Mouse (Mus musculus): ENCODE data around the gene Grk5. TPM values are rescaled to one million over a fixed set of nuclear protein-coding genes. Genes with fewer than 3 reads are reported as not detected.
"Not testable (repeated sequence)": the region's sequence is repeated elsewhere in the genome, so short reads cannot be mapped to it uniquely, and the experiment has no call there.

The Grk5 gene
- polyA plus RNA-seq, 1 experiment from 2014 or later: 2.6 TPM

- H3K4me2 ChIP-seq (ENCODE audit: low read depth, low read length, severe bottlenecking); H3K9me3 ChIP-seq (ENCODE audit: control insufficient read depth, low read length); H3K27ac ChIP-seq (ENCODE audit: low read depth, low read length); DNase-seq (ENCODE audit: low spot score); H3K4me3 ChIP-seq (ENCODE audit: low read depth, low read length); ATAC-seq (replicated peaks; ENCODE audit: low FRiP score); H3K9ac ChIP-seq (ENCODE audit: low read length); H3K4me1 ChIP-seq (replicated peaks; ENCODE audit: control insufficient read depth, insufficient read depth, low read length); H3K36me3 ChIP-seq (ENCODE audit: control insufficient read depth, insufficient read depth, low read length); H3K27me3 ChIP-seq (ENCODE audit: control insufficient read depth, insufficient read depth, low read length): not testable (repeated sequence)
Measured at GRCm38 (mm10) chr19:60924534-60924933, 35.0 kb downstream of the Grk5 start.

DNA sequence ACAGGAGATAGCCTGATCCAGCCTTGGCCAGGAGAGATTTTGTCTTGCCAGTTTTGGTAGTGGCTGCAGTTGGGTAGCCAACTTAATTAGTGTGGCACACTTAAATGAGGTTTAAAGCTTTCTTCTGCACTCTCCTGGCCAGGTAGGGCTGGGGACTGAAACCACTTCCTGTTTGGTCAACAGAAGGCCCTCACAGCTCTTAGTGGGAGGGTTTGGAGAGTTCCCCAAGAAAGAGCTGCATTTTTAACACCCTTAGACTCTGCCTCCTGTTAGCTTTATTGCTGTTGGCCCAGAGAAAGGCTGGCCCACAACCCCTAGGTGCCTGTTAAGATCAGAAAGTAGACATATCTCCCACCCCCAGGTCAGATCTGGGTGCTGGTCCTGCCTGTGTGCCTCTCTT is 45.5 kb downstream of the Grk5 start:
- H3K9ac ChIP-seq (ENCODE audit: low read length): no peak overlapping the region

GRCm38 (mm10) chr19:60939954-60940379 is 50.4 kb downstream of the Grk5 start:
- DNase-seq (ENCODE audit: low spot score): no peak

More for the DNA sequence above, 45.5 kb downstream of the Grk5 start:
- Histone ChIP-seq H3K27ac (ENCODE audit: low read depth, low read length) (no peak overlapping the region), H3K4me2 (ENCODE audit: low read depth, low read length, severe bottlenecking) (no peak overlapping the region), H3K4me1 (replicated peaks; ENCODE audit: control insufficient read depth, insufficient read depth, low read length) (no peaks in the 10 kb centered on the region), H3K4me3 (ENCODE audit: low read depth, low read length) (no peak overlapping the region), H3K36me3 (ENCODE audit: control insufficient read depth, insufficient read depth, low read length) (no peaks in the 10 kb centered on the region), H3K27me3 (ENCODE audit: control insufficient read depth, insufficient read depth, low read length) (no peaks in the 10 kb centered on the region), H3K9me3 (ENCODE audit: control insufficient read depth, low read length) (no peaks in the 10 kb centered on the region)
- ATAC-seq (replicated peaks; ENCODE audit: low FRiP score): no peak
- no peak for DNase-seq (ENCODE audit: low spot score)

DNA sequence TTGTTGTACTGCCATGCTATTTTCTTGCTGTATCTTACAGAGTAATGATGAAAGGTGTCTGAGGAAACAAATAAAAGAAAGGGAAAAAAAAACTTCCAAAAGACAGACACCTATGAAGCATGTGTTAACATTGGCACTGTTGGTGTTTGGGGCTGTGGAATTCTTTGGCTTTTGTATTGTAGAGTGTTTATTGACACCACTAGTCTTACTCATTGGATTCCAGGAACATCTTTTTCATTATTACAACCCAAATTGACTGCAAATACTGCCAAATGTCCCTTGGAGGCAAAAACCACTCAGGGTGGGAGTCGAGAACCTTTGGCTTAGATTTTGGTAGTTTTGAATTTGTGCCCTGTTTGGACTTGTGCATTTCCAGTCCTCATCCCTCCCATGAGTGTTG is 51.3 kb downstream of the Grk5 start:
- Histone ChIP-seq H3K9me3 (ENCODE audit: control insufficient read depth, low read length) (no peaks in the 10 kb centered on the region), H3K27me3 (ENCODE audit: control insufficient read depth, insufficient read depth, low read length) (no peaks in the 10 kb centered on the region)
- WGBS: 91% methylated on average over 1 of the region's 1 CpGs

More at GRCm38 (mm10) chr19:60939954-60940379, 50.4 kb downstream of the Grk5 start:
- Histone ChIP-seq H3K36me3 (ENCODE audit: control insufficient read depth, insufficient read depth, low read length) (no peaks in the 10 kb centered on the region), H3K9ac (ENCODE audit: low read length) (no peak overlapping the region), H3K4me1 (replicated peaks; ENCODE audit: control insufficient read depth, insufficient read depth, low read length) (no peaks in the 10 kb centered on the region), H3K27ac (ENCODE audit: low read depth, low read length) (no peak overlapping the region), H3K27me3 (ENCODE audit: control insufficient read depth, insufficient read depth, low read length) (no peaks in the 10 kb centered on the region), H3K9me3 (ENCODE audit: control insufficient read depth, low read length) (no peaks in the 10 kb centered on the region), H3K4me3 (ENCODE audit: low read depth, low read length) (no peak overlapping the region), H3K4me2 (ENCODE audit: low read depth, low read length, severe bottlenecking) (no peak overlapping the region)
- ATAC-seq (replicated peaks; ENCODE audit: low FRiP score): no peak
- WGBS: 83% methylated on average over 1 of the region's 1 CpGs

DNA sequence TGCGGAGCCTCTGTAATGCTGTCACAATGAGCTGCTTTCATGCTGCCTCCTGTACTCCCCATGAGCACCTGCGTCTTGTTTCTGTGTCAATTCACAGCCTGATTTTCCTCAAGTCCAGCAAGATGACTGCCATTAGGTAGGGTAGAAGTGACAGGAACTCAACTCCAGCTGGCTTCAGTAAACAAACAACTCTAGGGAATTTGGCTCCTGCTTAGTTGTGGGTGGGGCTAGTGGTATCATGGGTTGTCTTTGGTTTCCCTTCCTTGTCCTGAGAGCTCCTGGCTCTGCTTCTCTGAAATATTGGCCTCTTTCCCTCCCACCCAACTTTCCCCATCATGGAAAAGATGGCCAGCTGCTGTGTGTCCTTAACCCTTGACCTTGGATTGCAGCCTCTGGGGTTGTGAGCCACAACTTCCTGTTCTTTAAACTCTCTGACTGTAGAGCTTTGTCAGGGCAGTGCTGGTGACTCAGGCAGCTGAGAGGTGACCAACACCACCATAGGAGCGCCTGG is 56.3 kb downstream of the Grk5 start:
- H3K9me3 ChIP-seq (ENCODE audit: control insufficient read depth, low read length): no peaks in the 10 kb centered on the region
- no peak overlapping the region for H3K4me3 ChIP-seq (ENCODE audit: low read depth, low read length)
- H3K9ac ChIP-seq (ENCODE audit: low read length): no peak overlapping the region
- H3K27me3 ChIP-seq (ENCODE audit: control insufficient read depth, insufficient read depth, low read length): no peaks in the 10 kb centered on the region
- no peak overlapping the region for H3K4me2 ChIP-seq (ENCODE audit: low read depth, low read length, severe bottlenecking)
- DNase-seq (ENCODE audit: low spot score) (no peak), ATAC-seq (replicated peaks; ENCODE audit: low FRiP score) (no peak)
- WGBS: 67% methylated on average over 3 of the region's 3 CpGs
- H3K27ac ChIP-seq (ENCODE audit: low read depth, low read length): no peak overlapping the region
- no peaks in the 10 kb centered on the region for H3K4me1 ChIP-seq (replicated peaks; ENCODE audit: control insufficient read depth, insufficient read depth, low read length)
- H3K36me3 ChIP-seq (ENCODE audit: control insufficient read depth, insufficient read depth, low read length): no peaks in the 10 kb centered on the region

More for the DNA sequence above, 51.3 kb downstream of the Grk5 start:
- ATAC-seq (replicated peaks; ENCODE audit: low FRiP score) (no peak), DNase-seq (ENCODE audit: low spot score) (no peak)
- Histone ChIP-seq H3K36me3 (ENCODE audit: control insufficient read depth, insufficient read depth, low read length) (no peaks in the 10 kb centered on the region), H3K4me1 (replicated peaks; ENCODE audit: control insufficient read depth, insufficient read depth, low read length) (no peaks in the 10 kb centered on the region), H3K4me3 (ENCODE audit: low read depth, low read length) (no peak overlapping the region), H3K27ac (ENCODE audit: low read depth, low read length) (no peak overlapping the region), H3K4me2 (ENCODE audit: low read depth, low read length, severe bottlenecking) (no peak overlapping the region), H3K9ac (ENCODE audit: low read length) (no peak overlapping the region)

DNA sequence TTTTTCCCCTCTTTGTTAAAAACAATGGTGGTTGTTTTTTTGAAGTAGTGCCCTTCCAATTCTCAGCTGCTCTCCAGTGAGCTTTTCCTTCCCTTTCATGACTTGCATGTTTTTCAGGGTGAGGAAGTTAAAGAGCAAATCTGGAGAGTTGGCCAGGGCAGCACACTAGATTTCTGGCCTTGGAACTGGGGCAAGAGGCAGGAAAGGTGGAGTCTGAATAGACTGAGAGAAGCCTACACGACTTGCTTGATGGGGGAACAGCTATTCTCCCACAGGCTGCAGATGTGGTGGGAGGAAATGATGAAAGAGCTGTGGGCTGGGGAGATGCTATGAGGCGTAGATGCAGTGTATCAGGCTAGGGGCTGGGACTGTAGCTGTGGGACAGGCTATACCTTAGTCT is 57.1 kb downstream of the Grk5 start:
- Histone ChIP-seq H3K27ac (ENCODE audit: low read depth, low read length) (no peak overlapping the region), H3K9ac (ENCODE audit: low read length) (no peak overlapping the region), H3K4me2 (ENCODE audit: low read depth, low read length, severe bottlenecking) (no peak overlapping the region), H3K36me3 (ENCODE audit: control insufficient read depth, insufficient read depth, low read length) (no peaks in the 10 kb centered on the region), H3K4me1 (replicated peaks; ENCODE audit: control insufficient read depth, insufficient read depth, low read length) (no peaks in the 10 kb centered on the region), H3K27me3 (ENCODE audit: control insufficient read depth, insufficient read depth, low read length) (no peaks in the 10 kb centered on the region), H3K4me3 (ENCODE audit: low read depth, low read length) (no peak overlapping the region), H3K9me3 (ENCODE audit: control insufficient read depth, low read length) (no peaks in the 10 kb centered on the region)
- no peak for DNase-seq (ENCODE audit: low spot score)
- ATAC-seq (replicated peaks; ENCODE audit: low FRiP score): no peak
- 62% methylated on average over 2 of the region's 2 CpGs for WGBS

DNA sequence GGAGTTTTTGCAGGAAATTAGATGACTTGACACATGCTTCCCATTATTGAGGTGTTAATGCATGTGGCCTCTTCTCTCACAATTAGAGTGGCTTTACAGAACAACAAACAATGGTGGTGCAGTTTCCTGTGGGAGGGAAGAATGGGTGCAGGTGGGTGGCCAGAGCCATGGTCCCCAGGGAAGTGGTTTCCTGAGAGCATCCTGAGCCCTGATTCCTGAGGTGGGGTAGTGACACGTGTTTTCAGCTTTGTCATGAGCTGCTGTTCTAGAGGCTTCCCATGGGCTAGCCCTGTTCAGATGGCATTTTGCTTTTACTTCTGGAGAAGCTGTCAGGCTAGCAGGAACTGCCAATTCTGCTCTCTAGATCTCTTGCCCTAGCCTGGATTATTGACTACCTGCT is 59.4 kb downstream of the Grk5 start:
- H3K36me3 ChIP-seq (ENCODE audit: control insufficient read depth, insufficient read depth, low read length): no peaks in the 10 kb centered on the region
- H3K4me3 ChIP-seq (ENCODE audit: low read depth, low read length): no peak overlapping the region
- H3K4me1 ChIP-seq (replicated peaks; ENCODE audit: control insufficient read depth, insufficient read depth, low read length): no peaks in the 10 kb centered on the region
- no peaks in the 10 kb centered on the region for H3K9me3 ChIP-seq (ENCODE audit: control insufficient read depth, low read length)
- H3K4me2 ChIP-seq (ENCODE audit: low read depth, low read length, severe bottlenecking): no peak overlapping the region
- H3K9ac ChIP-seq (ENCODE audit: low read length): no peak overlapping the region
- ATAC-seq (replicated peaks; ENCODE audit: low FRiP score) (no peak), DNase-seq (ENCODE audit: low spot score) (no peak)
- no peaks in the 10 kb centered on the region for H3K27me3 ChIP-seq (ENCODE audit: control insufficient read depth, insufficient read depth, low read length)
- WGBS: 8% methylated on average over 1 of the region's 1 CpGs
- H3K27ac ChIP-seq (ENCODE audit: low read depth, low read length): no peak overlapping the region

DNA sequence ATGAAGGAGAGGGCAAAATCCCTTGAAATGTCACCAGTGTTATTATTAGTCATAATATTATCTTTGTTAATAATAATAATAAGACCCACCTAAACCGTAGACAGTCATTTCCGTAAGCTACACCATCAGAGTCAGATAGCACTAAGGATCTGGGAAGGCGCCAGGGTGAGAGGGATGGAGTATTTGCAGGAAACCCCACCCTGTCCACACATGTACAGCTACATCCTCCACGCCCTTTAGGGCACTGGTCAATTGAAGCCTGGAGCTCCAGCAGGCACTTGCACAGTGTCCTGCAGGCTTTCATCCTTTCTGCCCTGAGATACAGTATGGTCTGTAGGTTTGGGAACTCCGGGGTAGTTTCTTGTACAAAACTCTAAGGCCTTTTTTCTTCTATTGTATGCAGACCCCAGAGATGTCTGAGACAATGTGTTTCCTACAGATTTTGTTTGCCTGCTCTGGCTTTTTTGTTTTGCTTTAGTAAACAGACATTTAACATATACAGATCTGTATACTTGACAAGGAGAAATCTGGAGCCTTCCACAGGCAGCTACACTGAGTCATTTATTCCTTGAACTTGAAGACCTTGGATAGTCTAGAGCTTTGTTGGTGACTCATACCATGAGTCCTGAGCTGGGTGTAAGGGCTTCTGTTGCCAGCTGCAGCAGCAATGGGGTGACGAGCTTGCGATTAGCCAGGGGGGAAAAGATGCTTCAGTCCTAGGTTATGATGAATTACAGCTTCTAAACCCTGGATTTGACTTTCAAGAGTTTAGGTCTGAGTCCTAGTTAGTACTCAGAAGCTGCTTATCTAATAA is 60.7 kb downstream of the Grk5 start:
- Histone ChIP-seq H3K9me3 (ENCODE audit: control insufficient read depth, low read length) (no peaks in the 10 kb centered on the region), H3K4me2 (ENCODE audit: low read depth, low read length, severe bottlenecking) (no peak overlapping the region), H3K27me3 (ENCODE audit: control insufficient read depth, insufficient read depth, low read length) (no peaks in the 10 kb centered on the region), H3K36me3 (ENCODE audit: control insufficient read depth, insufficient read depth, low read length) (no peaks in the 10 kb centered on the region), H3K27ac (ENCODE audit: low read depth, low read length) (no peak overlapping the region), H3K9ac (ENCODE audit: low read length) (no peak overlapping the region), H3K4me1 (replicated peaks; ENCODE audit: control insufficient read depth, insufficient read depth, low read length) (no peaks in the 10 kb centered on the region), H3K4me3 (ENCODE audit: low read depth, low read length) (no peak overlapping the region)
- no peak for ATAC-seq (replicated peaks; ENCODE audit: low FRiP score)
- WGBS: 90% methylated on average over 7 of the region's 7 CpGs
- no peak for DNase-seq (ENCODE audit: low spot score)

GRCm38 (mm10) chr19:60955131-60955530 is 65.6 kb downstream of the Grk5 start:
- WGBS: 82% methylated on average over 2 of the region's 2 CpGs
- no peak for ATAC-seq (replicated peaks; ENCODE audit: low FRiP score)

More at GRCm38 (mm10) chr19:60955131-60955530, 65.6 kb downstream of the Grk5 start:
- no peaks in the 10 kb centered on the region for H3K27me3 ChIP-seq (ENCODE audit: control insufficient read depth, insufficient read depth, low read length)
- no peaks in the 10 kb centered on the region for H3K4me1 ChIP-seq (replicated peaks; ENCODE audit: control insufficient read depth, insufficient read depth, low read length)
- no peak overlapping the region for H3K4me3 ChIP-seq (ENCODE audit: low read depth, low read length)
- no peaks in the 10 kb centered on the region for H3K9me3 ChIP-seq (ENCODE audit: control insufficient read depth, low read length)
- DNase-seq (ENCODE audit: low spot score): no peak
- H3K36me3 ChIP-seq (ENCODE audit: control insufficient read depth, insufficient read depth, low read length): no peaks in the 10 kb centered on the region
- no peak overlapping the region for H3K4me2 ChIP-seq (ENCODE audit: low read depth, low read length, severe bottlenecking)
- H3K9ac ChIP-seq (ENCODE audit: low read length): no peak overlapping the region
- H3K27ac ChIP-seq (ENCODE audit: low read depth, low read length): no peak overlapping the region
